Mouse (Mus musculus) kidney, postnatal 25 days (tissue): ENCODE measurements around the gene Tnfsf8.
A peak's percentile ranks its signal among the peaks of the same experiment; 100 is the strongest.

ENCODE experiments used
- DNase-seq, 2 experiments: peaks; one replicate each; pipeline ENCODE4 v3.0.0; 2021; ENCODE audit warnings: mixed read lengths in 2 of 2

Tnfsf8 gene

GRCm38 (mm10) chr4:63860688-63861540, at the start of gene Tnfsf8:
Gene Tnfsf8 (minus strand): TSS chr4:63861347.
- DNase-seq = no peak

- no peak for DNase-seq
Observed at GRCm38 (mm10) chr4:63908511-63908910, 47.4 kb upstream of the Tnfsf8 start.

DNA sequence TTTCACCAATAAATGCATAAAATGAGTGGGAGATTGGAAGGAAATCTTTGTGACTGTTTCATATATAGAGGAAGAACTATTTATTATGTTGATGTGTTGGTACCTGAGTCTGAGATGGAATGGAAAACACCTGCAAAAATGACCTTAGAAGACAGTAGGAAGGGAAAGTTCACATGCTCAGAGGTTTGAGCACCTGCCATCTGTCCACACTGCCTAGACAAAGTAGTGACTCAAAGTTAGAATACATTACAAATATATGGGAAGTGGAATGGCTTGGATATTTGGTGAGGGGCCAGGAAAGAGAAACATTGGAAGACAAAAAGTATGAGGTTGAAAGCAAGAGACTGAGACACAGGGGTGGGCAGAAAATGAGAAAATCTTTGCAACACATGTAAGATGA, 46.3 kb upstream of the Tnfsf8 start:
- no peak for DNase-seq

DNA sequence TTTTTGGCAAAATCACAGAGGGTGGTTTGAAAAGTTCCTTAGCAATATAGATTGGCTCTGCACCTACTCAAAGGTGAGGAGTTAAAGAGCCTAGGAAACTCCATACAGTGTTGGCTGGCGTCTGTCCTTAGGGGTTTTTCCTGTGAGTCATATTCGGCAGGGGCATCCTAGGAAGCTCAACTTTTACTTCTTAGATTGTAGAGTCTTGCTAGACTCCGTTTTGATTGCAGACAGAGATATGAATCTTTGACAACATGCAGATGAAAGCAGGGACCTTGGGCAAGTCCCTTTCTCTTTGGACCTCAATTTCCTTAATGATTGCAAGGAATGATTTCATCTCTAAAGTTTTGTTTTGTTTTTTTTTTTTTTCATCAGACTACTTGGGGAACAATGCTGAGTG, 44.9 kb upstream of the Tnfsf8 start:
- DNase-seq = no peak

DNA sequence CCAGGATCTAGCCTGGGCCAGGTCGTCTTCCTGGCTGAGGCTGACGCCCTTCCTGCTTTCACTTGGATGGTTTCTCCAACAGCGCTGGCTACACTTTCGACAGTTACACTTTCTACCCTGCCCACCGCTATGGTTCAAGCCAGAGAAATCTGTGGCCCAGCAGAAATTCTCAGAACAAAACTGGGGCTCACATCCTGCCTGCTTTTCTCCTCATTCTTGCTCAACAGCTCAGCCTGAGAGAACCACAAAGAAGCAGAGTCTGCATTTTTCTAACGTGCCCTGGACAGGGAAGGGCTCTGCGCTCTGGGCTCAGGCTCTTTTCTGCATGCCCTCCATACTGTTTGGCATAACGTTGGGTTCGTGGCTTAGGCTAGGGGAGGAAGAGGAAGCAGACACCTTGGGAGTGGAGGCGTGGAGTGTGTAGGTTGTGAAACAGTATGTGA, 38.0 kb upstream of the Tnfsf8 start:
- DNase-seq = no peak

DNA sequence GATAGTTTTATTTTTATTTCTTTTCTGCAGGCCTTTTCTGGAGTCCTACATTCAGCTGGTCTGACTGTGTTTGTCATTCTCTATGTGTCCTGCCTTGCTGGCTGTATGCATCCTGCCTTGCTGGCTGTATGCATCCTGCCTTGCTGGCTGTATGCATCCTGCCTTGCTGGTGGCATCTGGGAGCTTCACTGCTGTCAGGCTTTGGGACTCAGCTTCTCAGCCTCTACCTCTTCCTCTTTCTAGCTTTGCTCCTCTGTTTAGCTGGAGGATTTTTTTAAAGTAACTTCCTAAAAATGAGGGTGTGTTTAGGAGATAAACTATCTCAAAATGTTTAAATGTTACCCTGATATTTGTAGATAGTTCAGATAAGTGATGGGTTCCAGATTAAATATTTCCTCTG, 36.0 kb upstream of the Tnfsf8 start:
- no peak for DNase-seq

GRCm38 (mm10) chr4:63886156-63886555, 25.0 kb upstream of the Tnfsf8 start:
- no peak for DNase-seq

GRCm38 (mm10) chr4:63876720-63877119, 15.6 kb upstream of the Tnfsf8 start:
- DNase-seq = no peak

- DNase-seq = no peak
Observed at GRCm38 (mm10) chr4:63875480-63875879, 14.3 kb upstream of the Tnfsf8 start.

DNA sequence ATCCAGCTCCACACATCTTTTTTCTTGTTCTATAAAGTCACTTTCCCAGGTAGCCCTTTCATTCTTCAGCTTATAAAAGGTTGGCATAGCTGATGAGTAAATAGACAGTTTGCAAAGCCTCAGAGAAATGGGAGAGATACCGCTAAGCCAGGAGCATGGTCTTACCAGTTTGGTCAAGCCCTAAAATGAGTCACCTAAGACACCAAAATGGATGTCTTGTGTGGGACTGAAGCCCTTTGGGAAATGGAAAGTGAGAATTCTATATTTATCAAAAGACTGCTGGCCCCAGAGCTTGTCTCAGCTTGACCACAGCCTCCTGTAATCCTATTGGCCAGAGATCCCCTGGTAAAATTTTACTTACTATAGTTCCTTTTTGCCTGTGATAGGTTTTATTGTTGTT, 9.5 kb upstream of the Tnfsf8 start:
- DNase-seq = no peak

- DNase-seq = no peak
Observed at GRCm38 (mm10) chr4:63868770-63869169, 7.6 kb upstream of the Tnfsf8 start.

DNA sequence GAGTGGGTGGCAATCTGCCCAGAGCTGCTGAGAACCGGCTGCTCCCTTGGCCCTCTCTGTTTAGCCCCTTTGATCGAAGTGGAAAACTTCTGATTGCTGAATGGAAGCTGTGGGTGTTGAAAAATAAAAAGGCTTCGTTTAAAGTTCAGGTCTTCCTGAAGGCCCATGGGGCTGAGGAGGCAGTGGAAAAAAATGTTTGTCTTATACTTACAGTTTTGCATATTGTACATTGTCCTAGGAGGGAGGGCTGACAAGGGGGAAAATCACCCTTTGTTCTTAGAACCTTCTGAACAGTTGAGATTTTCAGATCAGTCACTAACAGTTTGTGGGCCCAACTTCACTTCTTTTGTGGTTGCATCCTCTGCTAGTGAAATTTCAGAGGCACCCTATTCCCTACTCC, 1.8 kb upstream of the Tnfsf8 start:
- no peak for DNase-seq

- DNase-seq = peak in 1 of 2 experiments; percentile 4
Observed at GRCm38 (mm10) chr4:63862092-63862697, 1.0 kb upstream of the Tnfsf8 start.

- no peak for DNase-seq
Observed at GRCm38 (mm10) chr4:63860236-63860635, 911 bp downstream of the Tnfsf8 start.

GRCm38 (mm10) chr4:63859785-63860203, 1.4 kb downstream of the Tnfsf8 start:
- no peak for DNase-seq

- no peak for DNase-seq
Observed at GRCm38 (mm10) chr4:63858646-63859224, 2.4 kb downstream of the Tnfsf8 start.

DNA sequence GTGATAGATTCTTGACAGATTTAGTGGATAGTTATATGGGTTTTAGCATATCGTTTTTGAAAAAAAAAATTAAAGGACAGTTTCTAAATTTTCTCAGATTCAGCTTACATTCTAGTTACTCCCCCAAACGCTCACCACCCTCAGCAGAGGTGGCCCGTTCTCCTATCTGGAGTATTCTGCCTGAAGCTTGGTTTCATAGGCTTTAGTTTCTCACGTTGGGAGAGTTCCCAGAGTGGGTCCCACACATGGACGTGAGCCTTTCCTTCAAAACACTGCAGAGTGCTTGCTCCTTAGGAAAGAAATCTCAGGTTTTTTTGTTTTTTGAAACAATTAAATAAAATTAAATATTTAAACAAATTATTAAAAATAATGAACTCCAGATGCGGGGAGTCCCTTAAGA, 4.4 kb downstream of the Tnfsf8 start:
- no peak for DNase-seq

GRCm38 (mm10) chr4:63853782-63854386, 7.3 kb downstream of the Tnfsf8 start:
- no peak for DNase-seq

DNA sequence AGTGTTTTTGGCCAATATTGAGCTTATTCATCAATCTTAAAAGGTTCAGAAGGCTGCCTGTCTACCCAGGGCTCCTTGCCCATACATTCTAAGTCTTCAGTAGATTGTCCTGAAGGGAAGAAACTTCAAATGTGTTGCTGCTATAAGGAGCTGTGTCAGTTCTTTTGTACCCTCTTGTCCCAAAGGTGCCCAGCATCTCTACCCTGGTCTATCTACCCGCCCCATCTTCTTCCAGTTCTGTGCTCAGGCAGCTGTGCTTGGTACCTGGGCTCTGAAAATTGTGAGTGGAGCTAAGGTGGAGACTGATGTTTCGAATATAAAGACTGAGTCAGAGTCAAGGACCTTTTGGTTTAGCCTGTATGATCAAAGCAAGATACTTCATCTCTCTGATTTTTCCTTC, 11.1 kb downstream of the Tnfsf8 start:
- no peak for DNase-seq

- no peak for DNase-seq
Observed at GRCm38 (mm10) chr4:63846881-63847597, 14.1 kb downstream of the Tnfsf8 start.

GRCm38 (mm10) chr4:63845760-63846159, 15.4 kb downstream of the Tnfsf8 start:
- DNase-seq = no peak

GRCm38 (mm10) chr4:63843924-63844323, 17.2 kb downstream of the Tnfsf8 start:
- peak in 1 of 2 experiments; percentile 58 for DNase-seq

DNA sequence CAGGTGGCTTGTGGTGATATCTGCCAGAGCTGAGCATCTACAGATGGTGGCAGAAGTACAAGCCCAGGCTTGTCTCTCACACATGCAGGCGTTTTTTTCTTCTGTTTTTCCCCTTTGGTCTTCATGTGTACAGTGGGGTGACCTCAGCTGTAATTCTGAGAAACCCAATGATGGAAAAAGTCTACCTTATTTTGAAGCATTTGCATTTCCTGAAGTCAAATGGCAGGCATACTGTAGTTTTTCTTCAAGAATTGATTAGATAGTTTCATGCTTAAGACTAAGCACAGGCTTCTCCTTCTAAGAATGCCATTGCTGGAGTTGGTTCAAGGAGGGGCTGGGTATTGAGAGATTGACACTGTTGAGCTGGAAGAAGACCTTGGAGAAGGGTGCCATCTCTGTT, 18.9 kb downstream of the Tnfsf8 start:
- no peak for DNase-seq
